Mouse (Mus musculus) MEL (cell line): ENCODE measurements at regions not wholly inside any gene's neighbourhood (a gene's known extent, or its start where the extent isn't known, plus 50 kb on each side); places are given as distances from the start of the nearest gene placed in this dataset.

Experiments used
- CTCF ChIP-seq, 3 experiments: IDR thresholded peaks in 2 of 3; conservative IDR thresholded peaks in 1 of 3; 2 replicates each; pipeline ENCODE4 v1.5.1; 2011 to 2012; ENCODE audit warnings: low read length in 3 of 3, low read depth in 2 of 3, mild to moderate bottlenecking in 2 of 3, improper control_type of control experiment in 1 of 3, inconsistent platforms in 1 of 3, mixed read lengths in 1 of 3, moderate library complexity in 1 of 3; ENCODE audit not compliant: control insufficient read depth in 1 of 3, insufficient read depth in 1 of 3, poor library complexity in 1 of 3, severe bottlenecking in 1 of 3
- MEF2A ChIP-seq: IDR thresholded peaks from 2 replicates; pipeline ENCODE4 v1.6.1; 2014; ENCODE audit warnings: low read depth, mild to moderate bottlenecking, inconsistent platforms, low read length, improper control_type of control experiment; ENCODE audit not compliant: poor library complexity, insufficient replicate concordance, severe bottlenecking; ENCODE audit errors: extremely low read depth
- MYB ChIP-seq: IDR thresholded peaks from 2 replicates; pipeline ENCODE4 v1.6.1; 2011; ENCODE audit warnings: mild to moderate bottlenecking, low read depth, low read length, improper control_type of control experiment
- POLR2A ChIP-seq, 2 experiments: IDR thresholded peaks; 2 replicates each; pipeline ENCODE4 v1.6.1; 2011 to 2012; ENCODE audit warnings: low read length in 2 of 2, mild to moderate bottlenecking in 2 of 2, control low read depth in 1 of 2, improper control_type of control experiment in 1 of 2, low read depth in 1 of 2, moderate library complexity in 1 of 2; ENCODE audit not compliant: control insufficient read depth in 1 of 2, insufficient read depth in 1 of 2, poor library complexity in 1 of 2
- TBP ChIP-seq: IDR thresholded peaks from 2 replicates; pipeline ENCODE4 v1.8.0; 2011; ENCODE audit warnings: low read depth, low read length, improper control_type of control experiment

DNA sequence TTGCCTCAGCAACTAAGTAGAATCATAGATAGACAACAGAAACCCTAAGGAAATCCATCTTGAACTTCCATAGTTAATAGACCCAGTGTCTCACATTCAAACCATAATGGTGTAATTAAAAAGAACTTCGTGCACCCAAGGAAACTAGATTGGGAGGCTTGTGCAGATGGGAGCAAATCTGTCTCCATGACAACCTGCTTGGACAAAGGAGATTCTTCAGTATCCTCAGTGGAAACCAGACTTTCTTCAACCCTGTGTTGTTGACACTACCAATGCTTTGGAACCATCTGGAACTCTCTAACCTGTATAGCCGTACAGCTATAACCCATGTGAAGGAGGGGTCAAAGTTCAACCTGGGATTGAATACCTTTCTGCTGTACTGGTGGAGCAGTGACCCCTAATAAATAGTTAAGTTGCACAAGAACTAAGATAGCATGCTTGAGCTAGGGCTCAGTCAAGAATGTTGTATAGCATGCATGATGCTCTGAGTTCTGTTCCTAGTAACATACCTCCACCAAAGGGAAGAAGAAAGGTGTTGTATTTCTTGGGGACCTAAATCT, 64.2 kb upstream of the Otud4 start:
- TF ChIP-seq CTCF (IDR thresholded peaks at IDR 0.05 in 2 of 3, conservative IDR thresholded peaks at IDR 0.05 in 1 of 3; ENCODE audit: control insufficient read depth in 1 of 3, insufficient read depth in 1 of 3, low read depth in 2 of 3, low read length in 3 of 3, poor library complexity in 1 of 3, severe bottlenecking in 1 of 3) (no peak), MYB (no peak), POLR2A (IDR thresholded peaks at IDR 0.05; ENCODE audit: control insufficient read depth in 1 of 2, insufficient read depth in 1 of 2, low read depth in 1 of 2, low read length in 2 of 2, poor library complexity in 1 of 2) (no peak), MEF2A (no peak), TBP (no peak)
